Comparison of ENCODE assay signal across 10 mouse cellular contexts in genomic region chr6:126768957-126769665, GRCm38 (mm10). TPM values are rescaled to one million over a fixed set of nuclear protein-coding genes. Genes with fewer than 3 reads are reported as not detected.
DNase-seq lines count a peak whose midpoint lies in the region; ATAC-seq lines count a peak whose summit lies in the region.
"Had no signal": no experiment of that assay in that cellular context is flagged by ENCODE, and none has a peak within 500 bp of the region (broad histone marks: within the 10 kb centered on the region; RNA-seq: fewer than 3 reads in every experiment).

No protein-coding gene starts in this region.

- H3K9me3 ChIP-seq in neural tube, embryonic 12.5 days: no peaks in the 10 kb centered on the region
- no peaks in the 10 kb centered on the region for H3K9me3 ChIP-seq in hindbrain, embryonic 13.5 days
- no peaks in the 10 kb centered on the region for H3K9me3 ChIP-seq in midbrain, embryonic 12.5 days

- WGBS in neural tube, embryonic 12.5 days: 72% methylated on average over 11 of the region's 11 CpGs
- WGBS in hindbrain, embryonic 13.5 days: 61% methylated on average over 11 of the region's 11 CpGs
- WGBS in midbrain, embryonic 12.5 days: 62% methylated on average over 11 of the region's 11 CpGs

- H3K4me2 ChIP-seq in neural tube, embryonic 12.5 days (replicated peaks): no peak overlapping the region
- no peak overlapping the region for H3K4me2 ChIP-seq in hindbrain, embryonic 13.5 days
- no peak overlapping the region for H3K4me2 ChIP-seq in midbrain, embryonic 12.5 days (replicated peaks)

- H3K4me1 ChIP-seq in neural tube, embryonic 12.5 days: peaks cover 23% of the 10 kb centered on the region
- H3K4me1 ChIP-seq in hindbrain, embryonic 13.5 days (replicated peaks): peaks cover 49% of the 10 kb centered on the region
- H3K4me1 ChIP-seq in midbrain, embryonic 12.5 days: peaks cover 40% of the 10 kb centered on the region

- no peak overlapping the region for H3K4me3 ChIP-seq in neural tube, embryonic 12.5 days
- no peak overlapping the region for H3K4me3 ChIP-seq in hindbrain, embryonic 13.5 days
- H3K4me3 ChIP-seq in midbrain, embryonic 12.5 days: no peak overlapping the region
- H3K4me3 ChIP-seq: erythroblast, embryonic 14.5 days had no signal

- no peaks in the 10 kb centered on the region for H3K36me3 ChIP-seq in neural tube, embryonic 12.5 days
- H3K36me3 ChIP-seq in hindbrain, embryonic 13.5 days: no peaks in the 10 kb centered on the region
- no peaks in the 10 kb centered on the region for H3K36me3 ChIP-seq in midbrain, embryonic 12.5 days

- H3K27ac ChIP-seq in neural tube, embryonic 12.5 days: peak overlapping the region; percentile 28
- peak overlapping the region; percentile 85 for H3K27ac ChIP-seq in hindbrain, embryonic 13.5 days
- peak overlapping the region; percentile 84 for H3K27ac ChIP-seq in midbrain, embryonic 12.5 days (replicated peaks)

- DNase-seq in neural tube, embryonic 10.5 days (ENCODE audit: extremely low spot score, low spot score): no peak
- peak; percentile 70 for DNase-seq in thymus, postnatal 4 days
- no peak for DNase-seq in ovary, postnatal 14 days (ENCODE audit: low spot score)
- DNase-seq in cerebellum, adult 9-11 months: no peak

- 0 out of 2 replicates have a peak, but pooled peaks cover 3% of the 10 kb centered on the region for H3K27me3 ChIP-seq in neural tube, embryonic 12.5 days (replicated peaks)
- H3K27me3 ChIP-seq in hindbrain, embryonic 13.5 days: no peaks in the 10 kb centered on the region
- no peaks in the 10 kb centered on the region for H3K27me3 ChIP-seq in midbrain, embryonic 12.5 days

- no peak for ATAC-seq in neural tube, embryonic 12.5 days (ENCODE audit: low FRiP score, low read depth)
- ATAC-seq in hindbrain, embryonic 13.5 days (ENCODE audit: low FRiP score): no peak
- no peak for ATAC-seq in midbrain, embryonic 12.5 days (ENCODE audit: low FRiP score, low read depth)
- no peak for ATAC-seq in megakaryocyte-erythroid progenitor cell, adult 5-6 weeks (replicated peaks; ENCODE audit: low FRiP score, low TSS enrichment, poor library complexity, severe bottlenecking)
- ATAC-seq: Patski had no signal

- no peak overlapping the region for H3K9ac ChIP-seq in neural tube, embryonic 12.5 days
- H3K9ac ChIP-seq in hindbrain, embryonic 13.5 days: no peak overlapping the region
- no peak overlapping the region for H3K9ac ChIP-seq in midbrain, embryonic 12.5 days (replicated peaks)

RNA-seq across cellular contexts. Expression of gene Kcna6, which starts 28.6 kb away (rescaled TPM):
- polyA plus RNA-seq in neural tube, embryonic 12.5 days (2016; fragmentation: Nextera tagmentation; extraction: Ambion mirVana): 12.0 and 16.9 TPM in 2 replicates
- 9.7 and 10.2 TPM in 2 replicates for polyA plus RNA-seq in hindbrain, embryonic 13.5 days (2015; fragmentation: Nextera tagmentation; extraction: Ambion mirVana)
- 7.4 and 7.7 TPM in 2 replicates for polyA plus RNA-seq in midbrain, embryonic 12.5 days (2016; fragmentation: Nextera tagmentation; extraction: Ambion mirVana)
- total RNA-seq in megakaryocyte-erythroid progenitor cell, adult 5-6 weeks (2014; fragmentation: Nextera tagmentation): not detected in 2 replicates
- total RNA-seq in megakaryocyte-erythroid progenitor cell, adult 5-6 weeks (2017): not detected in 2 replicates
- polyA plus RNA-seq: erythroblast, embryonic 14.5 days had no signal

Comparison
In these comparisons a context has a peak if more than half of its experiments do, and no peak if none do; other contexts are left out.
1. H3K27ac ChIP-seq: peak in every context shown above with its lines; median percentile 85 in hindbrain, embryonic 13.5 days; 84 in midbrain, embryonic 12.5 days; 28 in neural tube, embryonic 12.5 days.